Mouse (Mus musculus): ENCODE data around the gene Noc2l. TPM values are rescaled to one million over a fixed set of nuclear protein-coding genes. Genes with fewer than 3 reads are reported as not detected.

Noc2l gene
- total and polyA plus RNA-seq, 3 experiments, result 42.6 to 60.3 (median 47.2) TPM

- DNase-seq, result peak; percentile 31
These were observed 19.6 kb upstream of the Noc2l start for GRCm38 (mm10) chr4:156216196-156216595.

- no peak for DNase-seq
These were observed 18.7 kb upstream of the Noc2l start for GRCm38 (mm10) chr4:156217022-156217669.

GRCm38 (mm10) chr4:156217838-156218237 lies 18.0 kb upstream of the Noc2l start:
- DNase-seq, result no peak

- DNase-seq, result no peak
These were observed 15.9 kb upstream of the Noc2l start for GRCm38 (mm10) chr4:156219936-156220335.

- DNase-seq, result no peak
These were observed 11.5 kb upstream of the Noc2l start for GRCm38 (mm10) chr4:156224276-156224675.

GRCm38 (mm10) chr4:156227752-156228392 lies 7.9 kb upstream of the Noc2l start:
- DNase-seq, result no peak

- peak; percentile 64 for DNase-seq
These were observed 7.3 kb upstream of the Noc2l start for GRCm38 (mm10) chr4:156228393-156229024.

- DNase-seq, result peak; percentile 61
These were observed 1.7 kb upstream of the Noc2l start for GRCm38 (mm10) chr4:156234021-156234501.

- DNase-seq, result peak; percentile 90
These were observed 1.1 kb upstream of the Noc2l start, which contains the start of gene Plekhn1 for GRCm38 (mm10) chr4:156234701-156235213. Gene Plekhn1, minus strand, starts transcription at chr4:156234857.

GRCm38 (mm10) chr4:156235360-156235770 lies 445 bp upstream of the Noc2l start:
- no peak for DNase-seq

GRCm38 (mm10) chr4:156236651-156237447 lies 1.0 kb downstream of the Noc2l start:
- DNase-seq, result no peak

- no peak for DNase-seq
These were observed 13.8 kb downstream of the Noc2l start for GRCm38 (mm10) chr4:156249567-156249966.

GRCm38 (mm10) chr4:156251081-156251480 lies 15.3 kb downstream of the Noc2l start:
- no peak for DNase-seq

- DNase-seq, result no peak
These were observed 16.3 kb downstream of the Noc2l start for GRCm38 (mm10) chr4:156252140-156252539.

- DNase-seq, result no peak
These were observed 16.8 kb downstream of the Noc2l start for GRCm38 (mm10) chr4:156252619-156253018.

GRCm38 (mm10) chr4:156253043-156253442 lies 17.2 kb downstream of the Noc2l start:
- no peak for DNase-seq

GRCm38 (mm10) chr4:156254361-156255077 lies 18.7 kb downstream of the Noc2l start:
- no peak for DNase-seq

GRCm38 (mm10) chr4:156255078-156255839 lies 19.4 kb downstream of the Noc2l start, which contains the start of gene Samd11:
Gene Samd11, minus strand, starts transcription at chr4:156255657.
- no peak for DNase-seq

All from adrenal gland, adult 2 months (tissue).